Mouse (Mus musculus): ENCODE measurements around the gene Ispd. TPM values are rescaled to one million over a fixed set of nuclear protein-coding genes. Genes with fewer than 3 reads are reported as not detected.

Ispd gene
- polyA plus RNA-seq, 1 experiment from 2014 or later, result 8.9 TPM

- Histone ChIP-seq H3K4me2 (replicated peaks) (no peak overlapping the region), H3K9me3 (no peaks in the 10 kb centered on the region), H3K36me3 (no peaks in the 10 kb centered on the region), H3K27me3 (no peaks in the 10 kb centered on the region), H3K9ac (no peak overlapping the region), H3K4me3 (no peak overlapping the region), H3K4me1 (peaks cover 4% of the 10 kb centered on the region; the same call in 1 of the 2 replicates), H3K27ac (no peak overlapping the region)
- 61% methylated on average over 7 of the region's 7 CpGs for WGBS
- 0 out of 2 replicates have a peak, but pooled peaks have one; percentile 28 for ATAC-seq (ENCODE audit: low FRiP score, low read depth)
Measured at GRCm38 (mm10) chr12:36621960-36622736, 240.9 kb downstream of the Ispd start.

- no peaks in the 10 kb centered on the region for H3K9me3 ChIP-seq
- no peaks in the 10 kb centered on the region for H3K27me3 ChIP-seq
- no peak overlapping the region for H3K27ac ChIP-seq
- no peak overlapping the region for H3K9ac ChIP-seq
- H3K4me1 ChIP-seq, result peaks cover 6% of the 10 kb centered on the region; the same call in 1 of the 2 replicates
- no peak for ATAC-seq (ENCODE audit: low FRiP score, low read depth)
- no peak overlapping the region for H3K4me3 ChIP-seq
- H3K4me2 ChIP-seq (replicated peaks), result no peak overlapping the region
- H3K36me3 ChIP-seq, result no peaks in the 10 kb centered on the region
Measured at GRCm38 (mm10) chr12:36627204-36627603, 246.0 kb downstream of the Ispd start.

- Histone ChIP-seq H3K27ac (no peak overlapping the region), H3K9me3 (no peaks in the 10 kb centered on the region), H3K4me3 (no peak overlapping the region), H3K9ac (no peak overlapping the region), H3K27me3 (no peaks in the 10 kb centered on the region), H3K36me3 (no peaks in the 10 kb centered on the region), H3K4me2 (replicated peaks) (no peak overlapping the region), H3K4me1 (peaks cover 6% of the 10 kb centered on the region; the same call in 1 of the 2 replicates)
- ATAC-seq (ENCODE audit: low FRiP score, low read depth), result no peak
- WGBS, result 87% methylated on average over 1 of the region's 1 CpGs
Measured at GRCm38 (mm10) chr12:36632427-36632826, 251.2 kb downstream of the Ispd start.

- Histone ChIP-seq H3K4me1 (no peaks in the 10 kb centered on the region), H3K4me2 (replicated peaks) (no peak overlapping the region), H3K27ac (no peak overlapping the region), H3K27me3 (no peaks in the 10 kb centered on the region), H3K9ac (no peak overlapping the region), H3K4me3 (no peak overlapping the region), H3K9me3 (no peaks in the 10 kb centered on the region), H3K36me3 (no peaks in the 10 kb centered on the region)
- 85% methylated on average over 4 of the region's 4 CpGs for WGBS
- ATAC-seq (ENCODE audit: low FRiP score, low read depth), result no peak
Measured at GRCm38 (mm10) chr12:36647514-36647913, 266.3 kb downstream of the Ispd start.

- Histone ChIP-seq H3K27me3 (no peaks in the 10 kb centered on the region), H3K9me3 (no peaks in the 10 kb centered on the region), H3K27ac (no peak overlapping the region), H3K4me3 (no peak overlapping the region), H3K9ac (no peak overlapping the region), H3K4me2 (replicated peaks) (no peak overlapping the region), H3K4me1 (peaks cover 9% of the 10 kb centered on the region; the same call in 1 of the 2 replicates), H3K36me3 (no peaks in the 10 kb centered on the region)
- no peak for ATAC-seq (ENCODE audit: low FRiP score, low read depth)
- 81% methylated on average over 7 of the region's 7 CpGs for WGBS
Measured at GRCm38 (mm10) chr12:36662496-36662895, 281.2 kb downstream of the Ispd start.

GRCm38 (mm10) chr12:36664783-36665182 lies 283.5 kb downstream of the Ispd start:
- WGBS, result 66% methylated on average over 3 of the region's 3 CpGs
- Histone ChIP-seq H3K4me3 (no peak overlapping the region), H3K36me3 (no peaks in the 10 kb centered on the region)

GRCm38 (mm10) chr12:36666771-36667170 lies 285.5 kb downstream of the Ispd start:
- Histone ChIP-seq H3K27me3 (no peaks in the 10 kb centered on the region), H3K4me2 (replicated peaks) (no peak overlapping the region), H3K9ac (no peak overlapping the region), H3K36me3 (no peaks in the 10 kb centered on the region), H3K27ac (no peak overlapping the region), H3K9me3 (no peaks in the 10 kb centered on the region), H3K4me3 (no peak overlapping the region), H3K4me1 (peaks cover 9% of the 10 kb centered on the region; the same call in 1 of the 2 replicates)
- peak; percentile 24; the same call in 1 of the 2 replicates for ATAC-seq (ENCODE audit: low FRiP score, low read depth)
- 41% methylated on average over 6 of the region's 6 CpGs for WGBS

More at GRCm38 (mm10) chr12:36664783-36665182, 283.5 kb downstream of the Ispd start:
- Histone ChIP-seq H3K27ac (no peak overlapping the region), H3K9me3 (no peaks in the 10 kb centered on the region), H3K27me3 (no peaks in the 10 kb centered on the region), H3K9ac (no peak overlapping the region), H3K4me2 (replicated peaks) (no peak overlapping the region), H3K4me1 (peaks cover 9% of the 10 kb centered on the region; the same call in 1 of the 2 replicates)
- ATAC-seq (ENCODE audit: low FRiP score, low read depth), result no peak

GRCm38 (mm10) chr12:36670164-36670908 lies 289.1 kb downstream of the Ispd start:
- H3K27me3 ChIP-seq, result no peaks in the 10 kb centered on the region
- no peak overlapping the region for H3K4me3 ChIP-seq
- WGBS, result 71% methylated on average over 5 of the region's 5 CpGs
- H3K36me3 ChIP-seq, result no peaks in the 10 kb centered on the region
- no peak overlapping the region for H3K4me2 ChIP-seq (replicated peaks)
- no peaks in the 10 kb centered on the region for H3K9me3 ChIP-seq
- no peak overlapping the region for H3K9ac ChIP-seq
- peaks cover 9% of the 10 kb centered on the region; the same call in 1 of the 2 replicates for H3K4me1 ChIP-seq
- ATAC-seq (ENCODE audit: low FRiP score, low read depth), result no peak
- H3K27ac ChIP-seq, result no peak overlapping the region

GRCm38 (mm10) chr12:36670915-36671579 lies 289.8 kb downstream of the Ispd start:
- no peak overlapping the region for H3K27ac ChIP-seq
- H3K9ac ChIP-seq, result no peak overlapping the region
- no peak overlapping the region for H3K4me2 ChIP-seq (replicated peaks)
- H3K4me3 ChIP-seq, result no peak overlapping the region
- no peaks in the 10 kb centered on the region for H3K9me3 ChIP-seq
- peak; percentile 18; the same call in 1 of the 2 replicates for ATAC-seq (ENCODE audit: low FRiP score, low read depth)
- no peaks in the 10 kb centered on the region for H3K27me3 ChIP-seq
- peaks cover 9% of the 10 kb centered on the region; the same call in 1 of the 2 replicates for H3K4me1 ChIP-seq
- no peaks in the 10 kb centered on the region for H3K36me3 ChIP-seq
- WGBS, result 36% methylated on average over 10 of the region's 10 CpGs

GRCm38 (mm10) chr12:36674481-36674880 lies 293.2 kb downstream of the Ispd start:
- ATAC-seq (ENCODE audit: low FRiP score, low read depth), result no peak
- Histone ChIP-seq H3K27ac (no peak overlapping the region), H3K4me3 (no peak overlapping the region), H3K36me3 (no peaks in the 10 kb centered on the region), H3K9me3 (no peaks in the 10 kb centered on the region), H3K4me2 (replicated peaks) (no peak overlapping the region), H3K27me3 (no peaks in the 10 kb centered on the region), H3K4me1 (no peaks in the 10 kb centered on the region), H3K9ac (no peak overlapping the region)
- 27% methylated on average over 2 of the region's 2 CpGs for WGBS

- no peaks in the 10 kb centered on the region for H3K27me3 ChIP-seq
- H3K27ac ChIP-seq, result no peak overlapping the region
- H3K4me1 ChIP-seq, result no peaks in the 10 kb centered on the region
- no peaks in the 10 kb centered on the region for H3K9me3 ChIP-seq
- no peaks in the 10 kb centered on the region for H3K36me3 ChIP-seq
- no peak overlapping the region for H3K4me2 ChIP-seq (replicated peaks)
- WGBS, result 89% methylated on average over 4 of the region's 4 CpGs
- no peak for ATAC-seq (ENCODE audit: low FRiP score, low read depth)
- H3K4me3 ChIP-seq, result no peak overlapping the region
- no peak overlapping the region for H3K9ac ChIP-seq
Measured at GRCm38 (mm10) chr12:36678220-36678619, 297.0 kb downstream of the Ispd start.

All from limb, embryonic 13.5 days (tissue).